Mouse (Mus musculus) cerebellum, postnatal 36 days (tissue): Measurements from ENCODE around the gene Tex13a.

Source experiments
- DNase-seq, 2 experiments: peaks; one replicate each; pipeline ENCODE4 v3.0.0; 2021 to 2022; ENCODE audit warnings: mixed read lengths in 2 of 2

The Tex13a gene

GRCm38 (mm10) chrX:138209480-138209879 lies at the start of gene Tex13a:
Gene Tex13a, minus strand, starts transcription at chrX:138209580.
- DNase-seq, result no peak

- DNase-seq, result no peak
These were observed 25.2 kb upstream of the Tex13a start for GRCm38 (mm10) chrX:138234626-138235025.

GRCm38 (mm10) chrX:138170146-138170545 lies 39.2 kb downstream of the Tex13a start:
- no peak for DNase-seq
